Mouse (Mus musculus) left cerebral cortex, adult 6 months (tissue): ENCODE measurements around the gene Poln. TPM values are rescaled to one million over a fixed set of nuclear protein-coding genes. Genes with fewer than 3 reads are reported as not detected.

Experiments
- long read RNA-seq, 2 experiments: library from polyadenylated mRNA; unstranded; transcript quantifications; one replicate each; pipeline ENCODE4 v2.0.0; 2019 to 2020
- polyA plus RNA-seq: library from polyadenylated mRNA; unstranded; fragments of <200 nt; fragmentation: Nextera tagmentation; gene quantifications from 2 replicates; pipeline ENCODE4 v1.2.3, GENCODE M21; 2021

Gene Poln
- polyA plus RNA-seq, result 0.11 and 0.32 TPM in 2 replicates
- long read RNA-seq, experiment 1, result 0 reads
- long read RNA-seq, experiment 2, partial matches to known transcripts, result 1 of 1 reads
- long read RNA-seq, experiment 2, other reads (novel, unspliced or antisense), result 0 of 1 reads

DNA sequence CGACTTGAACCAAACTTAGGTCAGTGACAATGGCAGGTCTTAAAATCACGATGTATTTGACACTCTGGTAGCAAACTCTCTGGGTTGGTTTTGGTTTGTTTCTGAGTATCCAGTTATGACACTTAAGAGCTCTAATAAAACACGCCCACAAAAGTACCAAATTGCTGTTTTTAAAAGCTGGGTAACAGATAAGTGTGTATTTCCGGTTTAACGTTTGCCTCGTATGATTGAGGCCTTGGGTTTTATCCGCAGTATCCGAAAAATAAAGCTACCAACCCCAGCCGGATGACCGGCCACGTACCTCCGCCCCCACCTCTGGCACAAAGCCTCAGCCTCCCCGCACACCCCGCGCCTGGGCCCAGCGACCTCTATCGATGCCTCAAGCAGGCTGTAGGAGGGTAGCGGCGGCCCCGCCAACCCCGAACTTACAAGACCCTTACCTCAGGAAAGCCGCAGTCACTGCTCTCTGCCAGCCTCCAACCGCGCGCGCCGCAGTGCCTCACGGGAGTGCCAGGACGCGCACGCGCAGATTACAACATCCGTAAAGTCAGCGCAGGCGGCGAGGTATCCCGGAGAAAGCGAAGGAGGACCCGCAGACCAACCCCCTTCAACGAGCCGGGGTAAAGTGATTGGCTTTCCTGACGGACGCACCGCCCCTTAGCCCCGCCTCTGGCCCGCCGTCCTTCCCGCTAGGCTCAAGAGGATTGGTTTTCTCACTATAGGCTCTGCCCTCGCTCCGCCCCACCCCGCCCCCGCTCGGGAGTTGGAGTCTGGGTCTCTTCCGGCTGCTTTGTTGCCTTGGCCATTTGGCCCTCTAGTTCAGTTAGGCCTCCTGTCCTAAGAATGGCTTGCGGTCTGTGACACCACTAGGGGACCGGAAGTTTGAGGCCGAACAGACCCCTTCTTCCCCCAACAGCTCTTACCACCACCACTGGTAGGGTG is at the start of gene Poln, which contains the start of gene Haus3:
Gene Poln, minus strand, starts transcription at position 499 of the 942 bp plus-strand sequence.
Gene Haus3, minus strand, starts transcription at position 578 of the 942 bp plus-strand sequence.

DNA sequence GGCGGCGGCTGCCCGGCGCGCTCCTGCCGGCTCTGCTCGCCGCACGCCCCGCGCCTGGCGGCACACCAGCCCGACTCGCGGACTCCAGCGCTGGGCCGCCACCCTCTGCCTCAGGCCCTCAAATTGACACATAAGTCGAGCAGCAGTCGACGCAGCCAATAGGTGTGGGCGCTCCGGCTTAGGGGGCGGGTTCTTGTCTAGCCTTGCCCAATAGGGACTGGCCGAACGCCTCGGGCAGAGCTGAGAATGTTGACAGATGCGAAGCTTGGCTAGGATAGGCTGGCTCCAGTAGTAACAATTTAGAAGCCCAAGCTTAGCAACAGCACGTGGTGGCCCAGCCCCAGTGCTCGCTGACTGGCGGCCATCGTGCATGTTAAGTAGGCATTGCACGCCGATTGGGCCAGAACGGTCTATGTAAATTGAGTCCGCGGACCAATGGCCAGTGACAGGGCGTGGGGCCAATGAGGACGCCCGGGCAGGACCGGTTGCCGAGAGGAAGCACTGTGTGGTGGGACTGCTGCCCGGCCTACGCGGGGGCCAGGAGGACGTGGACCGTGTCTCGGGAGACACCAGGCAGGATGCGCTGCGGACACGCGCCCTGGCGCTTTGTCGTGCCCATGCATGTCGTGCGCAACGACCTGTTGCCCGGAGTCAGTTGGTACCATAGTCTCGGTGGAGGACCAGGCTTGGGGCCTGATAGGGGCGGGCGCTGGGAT is 18.5 kb upstream of the Poln start, which contains the start of gene Mxd4:
Gene Mxd4, minus strand, starts transcription at position 120 of the 716 bp plus-strand sequence.

DNA sequence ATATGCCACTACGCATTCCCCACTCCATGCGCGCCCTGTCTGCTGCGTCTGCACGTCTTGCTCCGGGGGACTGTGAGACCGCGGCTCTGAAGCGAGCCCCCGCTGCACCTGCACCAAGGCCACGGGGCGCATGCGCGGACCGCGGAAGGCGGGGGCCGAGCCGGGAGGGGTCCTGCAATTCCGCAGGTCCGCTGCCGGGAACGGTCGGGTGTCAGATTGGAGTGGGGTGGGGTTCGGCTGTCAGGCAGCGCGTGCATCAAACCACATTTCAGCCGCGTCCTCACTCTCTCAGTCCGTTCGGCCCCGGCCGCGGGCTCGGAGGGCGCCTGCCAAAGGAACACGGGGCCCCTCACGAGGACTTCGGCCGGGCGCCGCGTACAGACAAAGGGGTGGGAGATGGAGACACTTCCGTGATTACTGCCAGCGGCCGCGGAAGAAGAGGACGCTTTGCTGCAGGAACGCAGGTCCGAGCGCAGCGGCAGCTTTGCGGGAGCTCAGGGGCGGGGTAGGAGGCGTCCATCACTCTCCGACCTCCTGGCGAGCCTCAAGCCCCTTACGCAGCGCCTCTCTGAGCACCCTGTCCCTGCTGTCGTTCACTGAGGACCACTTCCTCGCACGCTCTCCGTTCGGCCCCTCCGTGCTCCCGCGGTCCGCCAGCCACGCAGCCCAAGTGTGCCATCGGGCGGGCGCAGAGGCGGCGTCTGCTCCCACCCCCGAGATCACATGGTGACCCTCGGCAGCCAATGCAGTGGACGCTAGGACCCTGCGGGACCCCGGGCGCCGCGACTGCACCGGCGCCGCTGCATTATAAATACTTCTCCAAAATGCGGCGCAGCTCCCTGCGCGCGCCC is 173.2 kb downstream of the Poln start, which contains the start of gene Nat8l:
Gene Nat8l, plus strand, starts transcription at position 142 of the 851 bp plus-strand sequence.

DNA sequence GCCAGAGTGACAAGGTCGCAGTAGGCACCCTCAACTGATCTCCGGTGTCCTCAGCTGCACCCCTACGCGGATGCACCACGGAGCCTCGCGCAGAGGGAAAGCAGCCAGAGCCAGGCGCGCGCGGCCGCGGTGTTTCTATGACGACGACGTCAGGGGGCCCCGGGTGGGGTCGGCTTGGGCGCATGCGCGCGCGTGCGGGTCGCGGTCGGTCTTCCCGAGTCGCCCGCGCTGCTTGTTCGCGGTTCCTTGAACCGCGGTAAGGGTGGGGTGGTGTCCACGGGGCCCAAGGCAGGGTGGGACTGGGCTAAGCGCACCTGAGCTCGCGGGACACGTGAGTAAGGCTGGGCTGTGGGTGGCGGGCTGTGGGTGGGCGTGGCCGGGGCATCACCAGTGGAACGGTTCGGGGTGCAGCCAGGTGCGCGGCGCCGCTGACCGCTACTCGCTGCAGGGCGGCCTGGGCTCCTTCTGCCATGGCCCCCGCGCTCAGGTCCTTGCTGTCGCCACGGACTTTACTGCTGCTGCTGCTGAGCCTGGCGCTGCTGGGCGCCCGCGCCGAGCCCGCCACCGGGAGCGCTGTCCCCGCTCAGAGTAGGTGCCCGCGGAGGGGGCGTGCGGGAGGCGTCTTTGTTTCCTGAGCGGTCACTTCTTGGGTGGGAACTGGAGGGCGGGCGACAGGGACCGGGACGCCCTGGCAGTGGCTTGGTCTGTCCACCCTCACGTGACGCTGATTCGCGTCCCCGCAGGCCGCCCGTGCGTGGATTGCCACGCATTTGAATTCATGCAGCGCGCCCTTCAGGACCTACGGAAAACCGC is 185.7 kb downstream of the Poln start, which contains the start of gene Gm1673:
Gene Gm1673, plus strand, starts transcription at position 125 of the 813 bp plus-strand sequence.

Other genes starting within 250 kb of the Poln start
- 16.1 and 19.6 TPM in 2 replicates for gene Nelfa, start 233.0 kb downstream of the Poln start, polyA plus RNA-seq
- 461 and 569 TPM in 2 replicates for gene Gm1673, start 186.0 kb downstream of the Poln start, polyA plus RNA-seq
- gene Nat8l, start 173.5 kb downstream of the Poln start, polyA plus RNA-seq, result 18.5 and 19.3 TPM in 2 replicates
- 7.5 and 8.2 TPM in 2 replicates for gene Haus3, start 79 bp upstream of the Poln start, polyA plus RNA-seq
- 23.1 and 26.7 TPM in 2 replicates for gene Mxd4, start 18.3 kb upstream of the Poln start, polyA plus RNA-seq
- gene Zfyve28, start 119.0 kb upstream of the Poln start, polyA plus RNA-seq, result 10.6 and 19.8 TPM in 2 replicates
- 0.27 and 0.28 TPM in 2 replicates for gene Cfap99, start 119.2 kb upstream of the Poln start, polyA plus RNA-seq
- gene Rnf4, start 166.8 kb upstream of the Poln start, polyA plus RNA-seq, result 57.0 and 68.2 TPM in 2 replicates
- gene Fam193a, start 200.5 kb upstream of the Poln start, polyA plus RNA-seq, result 3.9 and 6.3 TPM in 2 replicates